Mouse (Mus musculus) forebrain, embryonic 10.5 days (tissue): ENCODE measurements around the gene Tsc1. TPM values are rescaled to one million over a fixed set of nuclear protein-coding genes. Genes with fewer than 3 reads are reported as not detected.
A peak's percentile ranks its signal among the peaks of the same experiment; 100 is the strongest.

ENCODE experiments used
- DNase-seq: peaks from one replicate; pipeline ENCODE4 v3.0.0-alpha.2; 2017; ENCODE audit warnings: low spot score; ENCODE audit errors: extremely low spot score
- H3K27ac ChIP-seq: fragments of 300-500 bp; sonication (generic); 2 replicates; pipeline ENCODE4 v1.5.1; 2016; ENCODE audit warnings: mild to moderate bottlenecking
- H3K27me3 ChIP-seq: fragments of 300-500 bp; sonication (generic); 2 replicates; pipeline ENCODE4 v1.6.1; 2016; ENCODE audit warnings: mild to moderate bottlenecking; ENCODE audit not compliant: poor library complexity, severe bottlenecking
- H3K36me3 ChIP-seq: fragments of 300-500 bp; sonication (generic); replicated peaks from 2 replicates; pipeline ENCODE4 v1.6.1; 2016; ENCODE audit warnings: mild to moderate bottlenecking, moderate library complexity
- H3K4me1 ChIP-seq: fragments of 300-500 bp; sonication (generic); 2 replicates; pipeline ENCODE4 v1.6.1; 2016
- H3K4me3 ChIP-seq: fragments of 300-500 bp; sonication (generic); 2 replicates; pipeline ENCODE4 v1.5.1; 2016; ENCODE audit warnings: mild to moderate bottlenecking, moderate library complexity
- H3K9me3 ChIP-seq: fragments of 300-500 bp; sonication (generic); 2 replicates; pipeline ENCODE4 v1.6.1; 2016; ENCODE audit warnings: mild to moderate bottlenecking, moderate library complexity
- WGBS: fragments of 180-500 bp; shearing (Covaris S2); methylation state at CpG from one replicate; pipeline ENCODE4 v1.1.7; 2016; 5-methylcytosine and 5-hydroxymethylcytosine counted together
- polyA plus RNA-seq: library from polyadenylated mRNA; unstranded; fragments of >200 nt; fragmentation: Nextera tagmentation; extraction: Ambion mirVana; gene quantifications from 2 replicates; pipeline ENCODE4 v1.2.1, GENCODE M21; 2016

Tsc1 gene
- polyA plus RNA-seq, 1 experiment from 2014 or later: 26.5 TPM

DNA sequence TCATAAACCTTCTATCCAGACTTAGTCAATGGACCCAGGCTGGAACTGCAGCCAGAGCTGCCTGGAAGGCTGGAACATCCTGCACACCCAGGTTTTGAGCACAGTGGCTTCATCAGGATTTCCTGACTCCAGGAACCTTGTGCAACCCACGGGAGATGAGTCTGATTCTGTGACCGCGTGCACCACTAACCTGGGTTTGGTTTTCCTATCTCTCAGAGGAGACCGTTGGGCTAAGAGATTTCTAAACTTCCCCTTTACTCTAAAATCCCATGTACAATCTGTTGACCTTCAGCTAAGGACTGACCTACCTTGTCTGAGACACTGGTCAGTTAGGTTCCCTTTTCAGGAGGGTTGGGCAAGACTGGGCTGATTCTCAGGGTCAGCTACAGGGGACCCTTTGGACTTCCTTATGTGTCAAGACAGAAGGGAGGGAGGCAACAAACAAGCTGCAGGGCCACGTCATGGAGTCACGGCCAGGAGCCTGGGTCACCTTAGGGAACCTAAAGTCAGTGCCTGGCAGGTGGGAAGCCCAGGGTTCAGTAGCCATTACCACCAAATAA is 22.2 kb upstream of the Tsc1 start:
- H3K27me3 ChIP-seq: peaks cover 51% of the 10 kb centered on the region
- H3K4me3 ChIP-seq: no peak overlapping the region
- H3K36me3 ChIP-seq: no peaks in the 10 kb centered on the region
- peaks cover 34% of the 10 kb centered on the region for H3K4me1 ChIP-seq
- H3K27ac ChIP-seq: no peak overlapping the region
- 83% methylated on average over 6 of the region's 6 CpGs for WGBS
- no peak for DNase-seq
- H3K9me3 ChIP-seq: no peaks in the 10 kb centered on the region

DNA sequence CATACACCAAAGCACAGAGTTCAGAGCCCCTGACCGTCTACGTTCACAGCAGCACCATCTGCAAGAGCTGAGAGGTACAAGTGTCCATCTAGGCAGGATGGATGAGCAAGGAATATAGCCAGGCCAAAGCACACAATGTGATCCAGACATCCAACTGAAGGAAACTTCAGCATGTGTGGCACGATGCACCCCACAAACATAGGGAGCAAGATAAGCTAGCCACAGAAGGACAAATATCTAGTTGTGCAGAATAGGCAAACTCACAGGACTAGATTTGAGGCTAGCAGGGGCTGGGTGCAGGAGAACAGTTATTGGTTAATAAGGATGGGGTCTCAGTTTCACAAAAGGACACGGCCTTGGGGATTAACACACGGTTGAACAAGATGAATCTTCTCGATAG is 21.7 kb upstream of the Tsc1 start:
- H3K27ac ChIP-seq: no peak overlapping the region
- no peak for DNase-seq
- peaks cover 34% of the 10 kb centered on the region for H3K4me1 ChIP-seq
- no peak overlapping the region for H3K4me3 ChIP-seq
- H3K36me3 ChIP-seq: no peaks in the 10 kb centered on the region
- WGBS: 91% methylated on average over 6 of the region's 6 CpGs
- H3K9me3 ChIP-seq: no peaks in the 10 kb centered on the region
- peaks cover 51% of the 10 kb centered on the region for H3K27me3 ChIP-seq

DNA sequence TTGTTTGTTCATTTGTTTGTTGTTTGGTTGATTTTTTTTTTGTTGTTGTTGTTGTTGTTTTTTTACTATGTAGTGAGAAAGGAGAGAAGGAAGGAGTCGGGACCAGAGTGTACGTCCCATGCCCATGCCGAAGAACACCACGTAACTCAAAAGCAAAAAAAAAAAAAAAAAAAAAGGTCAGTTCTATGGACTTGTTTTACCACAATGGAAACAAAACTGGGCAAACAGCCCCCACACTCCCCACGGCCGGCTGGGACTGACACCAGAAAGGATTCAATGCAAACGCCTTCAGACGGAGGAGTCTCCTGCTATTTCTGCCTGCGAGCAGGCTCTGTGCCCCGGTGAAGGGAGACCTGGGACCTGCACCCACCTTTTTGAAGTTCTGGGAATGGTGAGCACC is 20.5 kb upstream of the Tsc1 start:
- no peaks in the 10 kb centered on the region for H3K36me3 ChIP-seq
- no peaks in the 10 kb centered on the region for H3K9me3 ChIP-seq
- 74% methylated on average over 10 of the region's 10 CpGs for WGBS
- peak overlapping the region; percentile 28; the same call in 1 of the 2 replicates for H3K4me3 ChIP-seq
- no peak for DNase-seq
- peaks cover 51% of the 10 kb centered on the region for H3K27me3 ChIP-seq
- H3K4me1 ChIP-seq: peaks cover 34% of the 10 kb centered on the region
- H3K27ac ChIP-seq: no peak overlapping the region

DNA sequence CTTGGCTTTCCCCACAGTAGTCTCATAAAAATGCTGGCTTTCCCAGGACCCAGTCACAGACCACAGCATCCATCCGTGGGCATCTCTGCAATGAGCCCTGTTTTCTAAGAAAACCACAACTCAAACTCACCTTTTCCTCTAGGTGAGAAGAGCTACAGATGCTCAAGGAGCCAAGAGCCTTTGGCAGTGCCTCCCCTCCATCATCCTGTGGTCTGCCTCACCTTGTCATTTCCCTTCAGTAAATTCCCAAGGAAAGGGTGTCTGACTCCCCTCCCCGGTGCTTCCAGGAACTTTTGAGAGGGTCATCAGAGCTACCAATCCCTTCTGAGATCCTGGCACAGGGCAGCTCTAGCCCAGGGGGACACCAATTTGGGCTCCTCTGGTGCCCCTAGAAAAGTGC is 19.9 kb upstream of the Tsc1 start:
- Histone ChIP-seq H3K27me3 (peaks cover 51% of the 10 kb centered on the region), H3K4me3 (peak overlapping the region; percentile 28), H3K9me3 (no peaks in the 10 kb centered on the region), H3K4me1 (peaks cover 33% of the 10 kb centered on the region), H3K27ac (no peak overlapping the region), H3K36me3 (no peaks in the 10 kb centered on the region)
- WGBS: 25% methylated on average over 2 of the region's 2 CpGs
- no peak for DNase-seq

DNA sequence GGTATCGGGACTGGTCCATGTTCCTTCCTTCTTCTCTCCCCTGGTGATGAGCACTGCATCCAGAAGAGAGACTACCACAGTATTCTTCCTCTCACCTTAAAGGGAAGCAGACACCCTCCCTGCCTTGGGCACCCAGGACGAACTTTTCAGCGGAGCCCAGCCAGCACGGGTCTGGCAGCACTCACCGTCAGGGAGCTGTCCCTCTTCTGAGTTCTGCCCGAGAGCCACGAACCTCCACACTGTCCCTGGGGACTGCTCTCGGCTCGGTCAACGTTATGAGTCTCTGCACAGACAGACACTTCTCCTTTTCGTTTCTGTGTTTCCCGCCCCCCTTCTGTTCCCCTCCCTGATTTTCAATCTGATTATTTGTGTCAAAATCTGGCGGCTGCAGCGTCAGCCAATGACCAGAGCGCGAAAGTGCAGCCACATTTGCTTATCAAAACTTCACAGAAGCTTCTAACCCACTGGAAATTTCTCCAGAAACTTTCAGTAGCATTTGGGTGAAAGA is 19.3 kb upstream of the Tsc1 start, which contains the start of gene Gfi1b:
Gfi1b (minus strand) TSS at position 319 of the 508 bp plus-strand sequence.
- 8% methylated on average over 16 of the region's 16 CpGs for WGBS

DNA sequence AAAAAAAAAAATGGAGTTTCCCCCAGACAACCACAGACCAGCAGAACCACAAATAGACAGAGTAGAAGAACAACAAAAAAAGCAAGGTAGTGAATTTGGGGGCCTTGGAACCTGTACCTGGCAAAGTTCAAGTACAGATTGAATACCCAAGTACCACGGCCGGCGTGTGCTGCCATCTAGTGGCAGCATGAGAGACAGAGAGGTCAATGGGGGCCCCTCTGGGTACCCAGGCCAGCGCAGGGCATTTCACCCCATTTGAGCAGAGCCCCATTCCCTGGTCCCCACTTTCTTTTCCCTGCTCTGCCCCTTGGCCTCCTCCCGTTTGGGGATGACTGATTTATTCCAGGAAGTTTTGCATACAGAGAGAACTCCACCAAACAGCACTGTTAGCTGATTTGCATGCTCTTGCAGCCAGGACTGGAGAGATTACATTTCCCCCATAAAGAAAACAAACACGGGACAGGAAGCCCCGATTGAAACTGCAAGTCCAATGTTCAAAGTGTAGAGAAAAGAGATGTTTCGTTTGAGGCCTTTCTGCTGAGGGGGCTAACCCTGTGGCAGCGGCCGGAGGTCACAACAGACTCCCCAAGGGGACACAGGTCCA is 18.4 kb upstream of the Tsc1 start:
- WGBS: 21% methylated on average over 10 of the region's 10 CpGs
- H3K27ac ChIP-seq: no peak overlapping the region
- H3K4me3 ChIP-seq: no peak overlapping the region
- peak; percentile 36 for DNase-seq
- peaks cover 51% of the 10 kb centered on the region for H3K27me3 ChIP-seq
- no peaks in the 10 kb centered on the region; the same call in 1 of the 2 replicates for H3K9me3 ChIP-seq
- peaks cover 26% of the 10 kb centered on the region for H3K4me1 ChIP-seq
- H3K36me3 ChIP-seq: no peaks in the 10 kb centered on the region

More for the DNA sequence above, 19.3 kb upstream of the Tsc1 start, which contains the start of gene Gfi1b:
- no peaks in the 10 kb centered on the region for H3K36me3 ChIP-seq
- H3K9me3 ChIP-seq: no peaks in the 10 kb centered on the region
- H3K27me3 ChIP-seq: peaks cover 51% of the 10 kb centered on the region
- peaks cover 27% of the 10 kb centered on the region for H3K4me1 ChIP-seq
- no peak for DNase-seq
- no peak within 1 kb of the TSS for H3K27ac ChIP-seq
- peak within 1 kb of the TSS; percentile 28 for H3K4me3 ChIP-seq

DNA sequence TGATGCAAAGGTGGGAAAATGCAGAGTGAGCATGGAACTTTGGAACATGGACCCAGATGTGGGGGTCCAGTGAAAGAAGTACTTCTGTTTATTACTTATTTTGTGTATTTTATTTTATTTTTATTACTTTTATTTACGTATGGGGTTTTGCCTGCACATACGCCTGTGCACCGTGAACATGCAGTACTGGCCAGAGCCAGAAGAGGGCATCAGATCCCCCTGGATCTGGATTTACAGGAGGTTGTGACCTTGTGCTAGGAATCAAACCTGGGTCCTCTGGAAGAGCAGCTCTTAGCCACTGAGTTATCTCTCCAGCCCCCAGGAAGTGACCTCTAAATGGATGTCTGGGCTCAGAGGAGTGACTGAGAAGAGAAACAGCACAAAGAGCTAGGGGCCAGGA is 16.2 kb upstream of the Tsc1 start:
- Histone ChIP-seq H3K9me3 (no peaks in the 10 kb centered on the region; the same call in 1 of the 2 replicates), H3K27me3 (peaks cover 38% of the 10 kb centered on the region), H3K27ac (no peak overlapping the region), H3K4me1 (peaks cover 14% of the 10 kb centered on the region), H3K4me3 (no peak overlapping the region), H3K36me3 (no peaks in the 10 kb centered on the region)
- DNase-seq: no peak
- WGBS: 88% methylated on average over 3 of the region's 3 CpGs

DNA sequence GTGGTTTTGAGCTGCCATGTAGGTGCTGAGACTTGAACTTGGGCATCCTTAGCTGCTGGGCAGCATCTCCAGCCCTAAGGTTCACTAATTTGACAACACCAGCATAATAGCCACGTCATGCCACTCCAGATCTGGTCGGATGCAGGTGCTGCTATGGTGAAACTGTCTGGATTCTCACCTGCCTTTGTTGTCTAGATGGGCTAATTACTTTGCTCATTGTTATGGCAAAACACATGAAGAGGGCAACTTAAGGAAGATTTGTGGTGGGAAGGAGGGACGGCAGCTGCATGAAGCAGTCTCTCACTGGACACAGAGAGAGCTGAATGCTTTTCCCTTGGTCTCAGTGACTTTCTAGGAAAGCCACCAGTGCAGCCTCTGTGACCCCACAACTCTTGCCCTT is 15.0 kb upstream of the Tsc1 start:
- Histone ChIP-seq H3K4me1 (peaks cover 14% of the 10 kb centered on the region), H3K27me3 (peaks cover 27% of the 10 kb centered on the region), H3K9me3 (no peaks in the 10 kb centered on the region; the same call in 1 of the 2 replicates), H3K36me3 (no peaks in the 10 kb centered on the region), H3K4me3 (no peak overlapping the region), H3K27ac (no peak overlapping the region)
- no peak for DNase-seq
- WGBS: 75% methylated on average over 3 of the region's 3 CpGs

DNA sequence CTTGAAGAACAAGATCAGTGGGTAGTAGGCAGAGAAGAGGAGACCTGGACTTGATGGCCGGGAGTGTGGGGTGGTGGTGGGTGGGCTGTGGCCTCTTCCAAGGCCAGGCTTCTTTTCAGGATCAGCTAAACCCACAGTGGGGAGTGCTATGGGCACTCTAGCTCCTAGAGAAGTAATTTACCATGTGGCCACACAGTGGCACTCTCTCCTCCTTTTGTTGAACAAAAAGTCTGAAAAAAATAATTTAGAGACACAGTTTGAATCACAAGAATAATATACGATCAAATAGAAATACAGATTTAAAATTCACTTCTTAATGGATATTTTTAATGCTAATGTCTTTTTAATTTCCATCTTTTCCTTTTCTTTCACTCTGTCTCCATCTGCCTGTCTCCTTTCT is 13.0 kb upstream of the Tsc1 start:
- no peaks in the 10 kb centered on the region for H3K4me1 ChIP-seq
- H3K27ac ChIP-seq: no peak overlapping the region
- no peak overlapping the region for H3K4me3 ChIP-seq
- peaks cover 7% of the 10 kb centered on the region for H3K27me3 ChIP-seq
- no peak for DNase-seq
- no peaks in the 10 kb centered on the region; the same call in 1 of the 2 replicates for H3K9me3 ChIP-seq
- WGBS: 72% methylated on average over 2 of the region's 2 CpGs
- no peaks in the 10 kb centered on the region for H3K36me3 ChIP-seq

DNA sequence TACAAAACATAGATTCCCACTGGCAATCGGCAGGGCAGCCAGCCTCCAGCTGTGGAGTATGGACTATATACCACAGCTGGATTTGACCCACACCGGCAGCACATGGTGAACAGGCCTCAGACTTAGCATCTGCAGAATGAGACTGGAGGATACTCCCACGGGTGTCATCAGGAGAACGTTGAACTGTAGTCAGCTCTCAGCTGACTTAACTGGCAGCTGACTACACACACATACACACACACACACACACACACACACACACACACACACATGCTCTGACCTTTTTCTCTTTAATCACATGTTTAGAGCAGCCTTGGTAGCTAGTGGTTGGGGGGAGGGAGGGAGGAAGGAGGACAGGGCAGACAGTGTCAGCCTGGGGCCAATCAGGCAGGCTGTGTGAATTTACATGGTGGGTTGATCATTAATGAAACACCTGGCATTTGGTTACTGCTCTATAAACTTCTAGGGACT is 11.1 kb upstream of the Tsc1 start:
- no peaks in the 10 kb centered on the region for H3K27me3 ChIP-seq
- no peaks in the 10 kb centered on the region; the same call in 1 of the 2 replicates for H3K9me3 ChIP-seq
- H3K4me1 ChIP-seq: no peaks in the 10 kb centered on the region
- H3K27ac ChIP-seq: no peak overlapping the region
- no peak overlapping the region for H3K4me3 ChIP-seq
- DNase-seq: no peak
- WGBS: 71% methylated on average over 4 of the region's 4 CpGs
- no peaks in the 10 kb centered on the region for H3K36me3 ChIP-seq

DNA sequence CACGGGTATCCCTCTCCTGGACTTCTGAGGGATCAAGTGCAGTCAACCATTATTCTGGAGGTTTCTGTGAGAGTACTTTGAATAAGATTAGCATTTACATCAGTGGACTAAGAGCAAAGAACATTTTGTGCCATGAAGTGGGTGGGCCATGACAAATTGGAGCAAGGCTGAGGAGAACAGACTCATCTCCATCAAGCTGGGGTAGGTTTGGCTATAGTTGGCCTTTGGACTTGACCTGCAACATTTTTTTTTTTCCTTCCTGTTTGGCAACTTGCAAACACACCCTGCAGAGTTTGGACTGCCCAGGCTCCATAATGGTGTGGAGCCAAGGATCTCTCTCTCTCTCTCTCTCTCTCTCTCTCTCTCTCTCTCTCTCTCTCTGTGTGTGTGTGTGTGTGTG is 8.4 kb upstream of the Tsc1 start:
- no peak for DNase-seq
- Histone ChIP-seq H3K4me1 (peaks cover 7% of the 10 kb centered on the region), H3K27ac (no peak overlapping the region), H3K36me3 (no peaks in the 10 kb centered on the region), H3K4me3 (no peak overlapping the region), H3K9me3 (no peaks in the 10 kb centered on the region; the same call in 1 of the 2 replicates), H3K27me3 (0 out of 2 replicates have a peak, but pooled peaks cover 7% of the 10 kb centered on the region)
- WGBS: 60% methylated on average over 1 of the region's 1 CpGs

DNA sequence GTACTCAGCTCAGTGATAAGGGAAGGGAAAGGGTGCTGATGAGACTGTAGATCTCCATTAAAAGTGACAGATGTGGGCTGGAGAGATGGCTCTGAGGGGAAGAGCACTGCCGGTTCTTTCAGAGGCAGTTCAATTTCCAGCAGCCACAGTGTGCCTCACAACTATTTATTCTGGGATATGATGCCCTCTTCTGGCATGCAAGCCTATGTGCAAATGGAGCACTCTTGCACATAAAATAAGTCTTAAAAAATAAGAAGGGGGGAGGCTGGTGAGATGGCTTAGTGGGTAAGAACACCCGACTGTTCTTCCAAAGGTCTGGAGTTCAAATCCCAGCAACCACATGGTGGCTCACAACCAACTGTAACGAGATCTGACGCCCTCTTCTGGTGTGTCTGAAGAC is 7.9 kb upstream of the Tsc1 start:
- DNase-seq: no peak
- Histone ChIP-seq H3K36me3 (no peaks in the 10 kb centered on the region), H3K27ac (no peak overlapping the region), H3K27me3 (0 out of 2 replicates have a peak, but pooled peaks cover 12% of the 10 kb centered on the region), H3K9me3 (no peaks in the 10 kb centered on the region), H3K4me3 (no peak overlapping the region), H3K4me1 (peaks cover 12% of the 10 kb centered on the region)
- WGBS: 58% methylated on average over 4 of the region's 4 CpGs

DNA sequence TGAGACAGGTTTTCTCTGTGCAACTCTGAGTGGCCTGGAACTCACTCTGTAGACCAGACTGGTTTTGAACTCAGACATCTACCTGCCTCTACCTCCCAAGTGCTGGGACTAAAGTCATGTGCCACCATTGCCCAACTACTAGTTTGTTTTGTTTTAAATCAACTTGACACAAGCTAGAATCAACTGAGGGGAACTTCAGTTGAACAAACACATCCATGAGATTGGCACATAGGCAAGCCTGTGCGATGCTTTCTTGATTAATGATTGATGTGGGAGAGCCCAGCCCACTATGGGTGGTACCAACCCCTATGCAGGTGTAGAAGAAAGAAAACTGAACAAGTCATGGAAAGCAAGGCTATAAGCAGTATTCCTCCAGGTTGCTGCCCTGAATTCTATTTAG is 5.8 kb upstream of the Tsc1 start:
- Histone ChIP-seq H3K4me1 (peaks cover 24% of the 10 kb centered on the region), H3K9me3 (no peaks in the 10 kb centered on the region), H3K27me3 (0 out of 2 replicates have a peak, but pooled peaks cover 13% of the 10 kb centered on the region), H3K27ac (no peak overlapping the region), H3K4me3 (no peak overlapping the region), H3K36me3 (no peaks in the 10 kb centered on the region)
- DNase-seq: no peak
- 97% methylated on average over 1 of the region's 1 CpGs for WGBS
